Mouse (Mus musculus) spleen, embryonic (tissue): ENCODE results near the gene Gucd1.
"Not testable (repeated sequence)": the region's sequence is repeated elsewhere in the genome, so short reads cannot be mapped to it uniquely, and the experiment has no call there.

Source experiments
- CTCF ChIA-PET: fragments of 350-600 bp; sonication (Branson Sonifier 250); formaldehyde crosslinking; loops from one replicate; lab custom pipeline; 2022; lab: Charles Lee

Gucd1 gene

DNA sequence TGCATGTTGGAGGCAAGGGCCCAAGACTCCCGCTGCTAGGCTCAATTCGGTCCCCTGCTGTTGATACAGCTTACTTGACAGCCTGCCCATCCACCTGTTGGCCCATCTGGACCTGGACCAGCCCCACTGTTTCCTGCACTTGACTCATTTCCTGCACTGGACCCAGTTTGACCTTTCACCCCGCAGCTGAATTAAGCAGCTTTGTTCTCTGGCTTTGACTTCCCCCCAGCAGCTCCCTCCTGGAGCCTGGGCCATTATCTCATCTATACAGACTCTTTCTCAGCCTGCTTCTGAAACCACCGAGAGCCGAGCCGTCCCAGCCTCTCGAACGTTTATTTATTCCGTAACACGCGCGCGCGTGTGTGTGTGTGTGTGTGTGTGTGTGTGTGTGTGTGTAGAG is 120.8 kb downstream of the Gucd1 start:
- CTCF ChIA-PET: no interaction called here

DNA sequence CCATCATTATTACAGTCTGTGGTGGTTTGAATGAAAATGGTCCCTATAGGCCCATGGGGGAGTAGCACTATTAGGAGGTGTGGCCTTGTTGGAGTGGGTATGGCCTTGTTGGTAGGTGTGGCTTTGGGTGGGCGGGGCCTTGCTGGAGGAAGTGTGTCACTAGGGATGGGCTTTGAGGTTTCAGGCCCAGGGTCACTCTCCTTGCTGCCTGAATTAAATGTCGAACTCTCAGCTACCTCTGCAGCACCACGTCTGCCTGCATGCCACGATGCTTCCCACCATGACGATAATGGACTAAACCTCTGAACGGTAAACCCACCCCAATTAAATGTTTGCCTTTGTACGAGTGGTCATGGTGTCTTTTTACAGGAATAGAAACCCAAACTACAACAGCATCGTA is 123.0 kb downstream of the Gucd1 start:
- CTCF ChIA-PET: no interaction called here

DNA sequence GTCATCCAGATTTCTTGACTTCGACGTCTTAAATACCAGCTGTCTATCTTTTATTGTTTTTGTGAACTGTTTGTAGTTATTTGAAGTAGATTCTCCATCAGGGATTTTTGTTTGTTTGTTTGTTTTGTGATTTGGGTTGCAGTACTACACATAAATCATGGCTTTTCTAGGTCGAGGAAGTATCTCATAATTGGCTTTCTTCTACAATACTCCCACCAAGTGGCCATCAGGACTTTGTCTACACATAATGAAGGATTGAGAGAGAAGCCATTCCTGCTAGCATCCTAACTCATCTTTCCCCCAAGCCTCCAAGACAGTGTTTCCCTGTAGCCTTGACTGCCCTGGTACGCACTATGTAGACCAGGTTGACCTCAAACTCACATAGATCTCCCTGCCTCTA is 126.9 kb downstream of the Gucd1 start:
- CTCF ChIA-PET: no interaction called here

DNA sequence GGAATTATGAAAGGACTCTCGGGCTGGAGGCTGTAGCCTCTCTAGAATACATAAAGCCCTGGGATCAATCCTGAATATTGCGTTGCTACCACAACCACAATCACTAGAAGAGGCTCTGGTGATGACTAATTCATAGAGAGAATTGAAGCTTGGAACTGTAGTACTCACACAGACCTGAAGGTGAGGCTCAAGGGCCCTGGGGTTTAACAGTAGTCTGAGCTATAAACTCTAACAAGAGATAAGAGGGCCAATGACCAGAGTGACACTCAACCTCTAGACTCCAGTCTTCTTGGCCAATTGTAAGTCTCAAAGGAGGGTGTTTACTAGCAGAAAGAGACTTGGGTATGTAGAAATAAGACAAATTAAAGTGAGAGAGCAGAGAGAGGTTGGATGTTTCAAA is 127.6 kb downstream of the Gucd1 start:
- CTCF ChIA-PET: no interaction called here

DNA sequence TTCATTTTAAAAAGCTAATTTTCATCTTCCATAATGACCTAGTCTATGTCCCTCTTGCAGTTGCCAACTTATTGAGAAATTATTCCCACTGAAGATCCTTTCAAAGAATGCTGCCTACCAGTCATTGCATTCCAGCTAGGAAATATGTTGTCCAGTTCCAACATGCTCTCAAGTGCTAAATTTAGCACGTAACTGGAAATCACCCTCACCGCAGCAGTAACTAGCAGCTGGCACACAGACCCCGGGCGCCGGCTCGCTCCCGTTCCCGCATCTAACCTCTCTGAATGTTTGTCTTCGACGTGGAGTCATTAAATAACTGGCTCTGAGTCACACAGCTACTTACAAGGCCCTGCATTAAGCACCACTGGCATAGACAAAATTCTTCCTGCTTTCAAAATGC is 139.1 kb downstream of the Gucd1 start:
- CTCF ChIA-PET: no interaction called here

DNA sequence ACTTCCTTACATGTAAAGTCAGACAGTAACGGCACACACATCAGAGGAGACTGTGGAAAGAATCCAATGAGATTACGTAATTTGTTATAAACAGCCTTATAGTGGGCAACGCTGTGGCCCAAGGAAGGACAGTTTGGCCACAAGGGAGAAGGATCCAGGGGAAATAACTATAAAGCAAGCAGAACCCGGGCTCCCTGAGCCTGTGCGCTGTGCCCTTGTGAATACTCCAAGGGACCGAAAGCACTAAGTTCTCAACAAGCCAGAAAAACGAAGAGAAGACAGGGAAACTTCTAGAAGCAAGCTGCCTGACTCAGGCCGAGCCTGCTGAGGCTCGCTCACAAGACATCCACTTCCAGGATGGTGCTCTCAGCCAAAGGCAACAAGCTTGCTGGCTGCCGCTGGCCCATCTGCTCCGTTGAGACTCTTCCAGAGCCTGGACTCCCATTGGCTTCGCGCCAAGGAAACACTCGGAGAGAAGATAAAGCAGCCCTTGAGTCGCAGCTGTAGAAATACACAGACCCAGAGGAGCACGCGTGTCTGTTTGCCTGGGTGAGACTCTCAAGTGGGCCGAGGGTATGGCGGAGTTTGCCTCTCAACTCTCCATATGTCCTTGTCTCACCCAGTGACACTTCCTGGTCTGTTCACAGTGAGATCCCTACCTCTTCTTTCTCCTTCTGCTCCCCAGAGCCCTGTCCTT is 144.0 kb downstream of the Gucd1 start:
- CTCF ChIA-PET: not testable (repeated sequence)

DNA sequence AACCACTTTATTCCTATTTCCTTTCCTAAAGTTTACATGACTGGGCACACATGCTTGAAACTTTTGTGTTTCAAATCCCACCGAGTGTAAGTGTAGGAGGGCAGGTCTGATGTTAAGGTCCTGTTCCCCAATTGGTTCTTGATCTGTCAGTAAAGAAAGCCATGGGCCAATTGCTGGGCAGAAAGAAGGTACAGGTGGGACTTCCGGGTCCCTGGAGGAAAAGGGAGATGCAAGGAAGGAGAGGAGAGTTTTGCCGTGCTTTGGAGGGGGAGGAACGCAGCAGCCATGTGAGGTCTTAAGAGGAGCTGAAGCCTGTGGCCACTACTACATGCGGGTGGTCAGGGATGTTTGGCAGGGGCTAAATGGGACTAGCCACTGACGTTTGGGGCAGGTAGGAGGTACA is 152.5 kb downstream of the Gucd1 start:
- CTCF ChIA-PET: no interaction called here

DNA sequence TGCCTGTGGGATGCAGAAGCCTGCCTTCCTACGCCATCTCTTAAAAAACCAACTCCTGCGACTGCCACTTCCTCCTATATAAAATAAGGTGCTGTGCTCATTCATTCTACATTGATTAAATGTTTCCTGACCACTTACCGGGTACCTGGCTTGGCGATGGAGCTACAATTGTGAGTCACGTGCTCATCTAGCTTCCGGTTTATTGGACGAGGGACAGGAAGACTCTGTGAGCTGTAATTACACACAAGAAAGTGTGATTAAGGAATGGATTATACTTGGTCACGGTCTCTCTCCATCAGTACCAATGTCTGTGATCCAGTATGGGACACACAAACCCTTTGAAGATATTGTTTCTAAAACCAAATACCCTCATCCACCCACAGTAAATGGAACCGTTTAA is 153.0 kb downstream of the Gucd1 start:
- CTCF ChIA-PET: no interaction called here

DNA sequence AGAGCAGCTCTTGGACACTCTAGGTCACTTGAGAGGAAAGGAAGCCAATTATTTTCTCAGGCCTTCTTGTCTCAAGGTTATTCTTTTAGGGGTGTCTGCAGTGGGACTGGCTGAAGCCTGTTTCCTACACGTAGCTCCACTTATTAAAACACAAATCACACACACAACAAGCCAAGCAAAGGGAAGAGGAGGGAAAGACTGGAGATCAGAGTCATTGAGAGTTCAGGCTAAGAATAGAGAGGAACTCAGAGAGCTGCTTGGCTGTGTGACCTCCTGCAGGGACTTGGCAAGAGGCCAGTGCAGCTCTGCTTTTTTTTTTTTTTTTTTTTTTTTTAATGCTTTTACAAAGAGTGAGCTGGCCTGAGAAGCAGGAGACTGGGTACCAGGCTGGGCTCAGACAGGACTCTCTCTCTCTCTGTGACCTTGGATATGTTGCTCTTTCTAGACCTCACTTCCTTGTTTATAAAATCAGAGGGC is 153.5 kb downstream of the Gucd1 start:
- CTCF ChIA-PET: interaction anchor here (0.6 kb wide), 1 partner anchor 68 kb away, joined by 4 read pairs; no protein-coding TSS in a partner anchor

DNA sequence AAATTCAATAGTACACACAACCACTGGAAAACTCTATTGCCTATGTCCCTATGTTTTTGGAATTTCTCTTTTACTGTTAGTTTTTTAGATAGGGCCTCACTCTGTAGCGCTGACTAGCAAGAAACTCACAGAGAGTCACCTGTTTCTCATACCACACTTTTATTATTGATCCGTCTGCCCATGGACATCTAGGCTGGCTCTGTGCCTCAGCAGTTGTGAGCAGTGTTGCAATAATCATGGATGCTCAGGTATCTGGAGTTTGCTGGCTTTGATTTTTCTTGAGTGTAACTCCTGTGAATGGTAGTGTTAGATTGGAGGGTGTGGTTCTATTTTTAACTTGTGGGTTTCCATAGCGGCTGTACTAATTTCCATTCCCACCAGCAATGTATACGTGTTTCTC is 162.4 kb downstream of the Gucd1 start:
- CTCF ChIA-PET: interaction anchor here (0.6 kb wide), 1 partner anchor 60 kb away, joined by 3 read pairs; no protein-coding TSS in a partner anchor

DNA sequence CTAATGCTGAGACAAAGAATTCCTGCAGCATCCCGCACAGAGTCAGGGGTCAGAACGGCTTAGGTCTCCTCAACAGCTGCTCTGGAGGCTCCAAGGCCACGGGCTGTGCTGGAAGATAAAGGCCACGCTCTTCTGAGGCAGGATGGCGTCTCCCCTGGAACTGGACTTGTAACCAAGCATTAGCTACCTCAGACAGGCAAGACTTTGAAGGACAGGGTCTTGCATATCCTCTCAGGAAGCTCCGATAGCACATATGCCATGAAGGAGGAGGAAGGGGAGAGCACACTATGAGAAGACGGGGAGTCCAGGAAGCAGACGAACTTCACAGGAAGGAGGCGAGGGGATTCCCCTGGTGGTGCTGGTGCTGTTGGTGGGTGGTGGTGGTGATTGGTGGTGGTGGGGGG is 163.9 kb downstream of the Gucd1 start:
- CTCF ChIA-PET: not testable (repeated sequence)

DNA sequence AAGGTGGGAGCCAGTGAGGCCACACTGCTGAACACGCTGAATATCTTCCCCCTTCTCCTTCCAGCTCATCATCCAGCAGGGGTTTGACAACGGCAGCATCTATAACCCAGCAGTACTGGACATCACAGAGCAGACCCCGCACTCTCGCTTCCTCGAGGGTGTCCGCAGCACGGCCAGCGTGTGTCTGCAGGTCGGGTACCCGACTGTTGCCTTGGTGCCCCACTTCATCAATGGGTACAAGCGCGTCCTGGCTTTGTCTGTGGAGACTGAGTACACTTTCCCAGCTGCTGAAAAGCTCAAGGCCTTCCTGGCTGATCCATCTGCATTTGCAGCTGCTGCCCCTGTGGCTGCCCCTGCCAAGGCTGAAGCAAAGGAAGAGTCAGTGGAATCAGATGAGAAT is 165.2 kb downstream of the Gucd1 start:
- CTCF ChIA-PET: no interaction called here

DNA sequence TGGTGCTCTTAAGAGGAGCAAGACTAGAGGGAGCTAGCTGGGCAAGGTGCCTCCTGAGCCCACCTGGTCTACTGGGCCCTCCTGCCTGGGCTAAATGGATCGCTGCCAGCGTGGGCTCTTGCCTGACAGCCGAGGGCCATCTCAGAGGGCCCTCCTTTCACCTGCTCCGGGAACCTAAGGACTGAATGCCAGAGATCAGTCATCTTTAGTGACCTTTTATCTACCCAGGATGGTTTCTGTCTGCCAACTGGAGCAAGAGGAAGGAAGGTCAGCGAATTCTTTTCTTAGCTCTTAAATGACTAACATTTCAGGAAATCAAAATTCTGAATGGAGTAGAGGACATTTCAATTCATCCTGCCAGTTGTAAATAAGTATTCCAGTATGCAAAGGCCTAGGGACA is 167.2 kb downstream of the Gucd1 start:
- CTCF ChIA-PET: no interaction called here

DNA sequence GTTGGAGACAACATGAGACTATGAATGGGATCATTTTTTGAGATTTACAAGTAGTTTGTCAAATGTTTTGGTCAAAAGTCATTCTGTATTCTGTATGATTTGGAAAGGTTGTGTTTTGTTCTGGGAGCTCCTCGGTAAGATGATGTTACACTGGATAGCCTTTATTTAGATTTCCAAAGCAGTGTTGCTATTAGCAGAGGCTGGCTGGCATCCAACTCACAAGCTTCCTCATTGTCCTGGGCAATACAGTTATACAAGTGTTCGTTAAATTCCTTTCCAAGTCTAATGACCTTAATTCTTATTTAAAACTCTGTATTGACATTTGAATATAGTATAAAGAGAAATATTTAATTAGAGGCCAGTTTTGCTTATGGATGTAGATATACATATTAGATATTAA is 172.5 kb downstream of the Gucd1 start:
- CTCF ChIA-PET: no interaction called here

DNA sequence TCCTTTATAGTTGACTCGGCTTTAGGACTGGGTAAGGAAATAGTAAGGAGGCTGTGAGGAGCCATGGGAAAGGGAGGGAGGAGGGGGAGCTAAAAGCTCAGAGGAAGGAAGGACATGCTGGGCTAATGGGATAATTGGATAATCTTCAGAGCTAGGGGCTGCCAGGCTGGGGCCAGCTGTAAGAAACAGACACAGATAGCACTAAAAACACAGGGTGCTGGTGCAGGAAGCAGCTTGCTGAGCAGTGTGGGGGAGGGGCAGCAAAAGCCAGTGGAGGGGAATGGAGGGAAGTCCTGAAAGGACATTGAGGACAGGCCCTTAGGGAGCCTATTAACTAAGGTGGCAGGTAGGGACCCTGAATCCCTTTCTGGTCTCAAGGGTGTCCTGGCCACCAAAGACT is 173.2 kb downstream of the Gucd1 start:
- CTCF ChIA-PET: not testable (repeated sequence)

DNA sequence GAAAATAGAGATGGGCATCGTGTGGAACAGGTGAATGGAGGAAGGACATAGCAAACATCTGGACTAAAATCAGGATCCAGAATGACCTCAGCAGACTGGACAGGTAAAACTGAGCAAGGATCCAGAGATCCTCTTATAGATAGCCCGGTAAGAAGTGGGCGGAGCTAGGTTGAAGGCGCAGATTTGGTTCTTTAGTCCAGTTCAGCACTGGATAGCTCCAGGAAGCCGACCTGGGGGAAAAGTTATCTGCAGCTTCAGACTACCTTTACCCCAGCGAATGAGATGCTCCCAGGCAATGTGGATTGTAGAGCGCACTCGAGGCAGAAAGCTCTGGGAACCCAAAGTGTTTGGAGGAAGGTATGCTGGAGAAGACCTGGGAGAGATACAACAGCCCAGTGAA is 175.8 kb downstream of the Gucd1 start:
- CTCF ChIA-PET: no interaction called here

DNA sequence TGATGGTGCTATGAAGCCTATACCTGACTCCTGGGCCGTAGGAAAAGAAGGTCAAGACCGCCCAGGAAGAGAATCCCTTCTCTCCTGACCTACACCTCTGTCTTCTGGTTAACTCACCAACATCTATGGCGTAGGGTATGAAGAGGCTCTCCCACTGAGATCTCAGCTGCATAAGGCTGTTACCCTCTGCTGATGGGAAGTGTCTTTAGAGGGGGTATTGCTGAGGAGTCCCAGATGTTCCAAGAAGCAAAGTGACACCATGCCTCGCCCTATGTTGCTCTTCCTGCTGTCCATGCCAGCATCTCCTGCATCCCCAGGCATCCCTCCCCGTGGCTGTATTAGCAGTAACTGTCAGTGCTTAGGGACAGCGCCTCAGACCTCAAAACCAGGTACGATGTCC is 178.4 kb downstream of the Gucd1 start:
- CTCF ChIA-PET: interaction anchor here (0.6 kb wide), 1 partner anchor 110 kb away, joined by 3 read pairs; no protein-coding TSS in a partner anchor

DNA sequence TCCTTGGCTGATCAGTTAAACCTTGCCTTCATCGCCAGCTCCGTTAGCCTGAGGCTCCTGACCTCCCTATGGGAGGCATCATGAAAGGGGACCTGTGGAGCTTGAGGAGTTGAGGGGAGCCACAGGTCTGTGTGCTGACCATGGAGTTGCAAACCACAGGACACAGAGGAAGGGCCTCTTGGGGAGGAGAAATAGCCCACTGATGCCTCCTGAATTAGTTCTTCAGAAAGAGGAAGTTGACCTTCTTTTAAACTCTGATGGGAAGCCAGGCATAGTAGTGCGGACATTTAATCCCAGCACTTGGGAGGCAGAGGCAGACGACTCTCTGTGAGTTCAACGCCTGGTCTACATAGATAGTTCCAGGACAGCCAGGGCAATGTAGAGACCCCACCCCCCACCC is 178.9 kb downstream of the Gucd1 start:
- CTCF ChIA-PET: no interaction called here

DNA sequence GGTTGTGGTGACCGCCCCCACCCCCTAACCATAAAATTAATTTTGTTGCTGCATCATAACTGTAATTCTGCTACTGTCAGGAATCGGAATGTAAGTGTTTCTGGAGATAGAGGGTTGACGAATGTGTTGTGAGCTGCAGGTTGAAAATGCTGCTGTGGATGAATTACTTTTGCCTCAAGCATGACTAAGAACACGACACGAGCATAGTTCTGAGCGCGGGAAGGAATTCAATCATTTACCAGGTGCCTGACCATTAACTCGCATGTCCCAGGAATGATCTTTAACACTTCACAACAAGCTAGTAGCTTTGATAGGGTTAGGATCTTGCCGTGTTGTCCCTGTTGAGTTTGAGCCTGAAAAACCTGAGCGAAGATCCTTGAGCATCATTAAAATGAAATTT is 180.5 kb downstream of the Gucd1 start:
- CTCF ChIA-PET: no interaction called here

DNA sequence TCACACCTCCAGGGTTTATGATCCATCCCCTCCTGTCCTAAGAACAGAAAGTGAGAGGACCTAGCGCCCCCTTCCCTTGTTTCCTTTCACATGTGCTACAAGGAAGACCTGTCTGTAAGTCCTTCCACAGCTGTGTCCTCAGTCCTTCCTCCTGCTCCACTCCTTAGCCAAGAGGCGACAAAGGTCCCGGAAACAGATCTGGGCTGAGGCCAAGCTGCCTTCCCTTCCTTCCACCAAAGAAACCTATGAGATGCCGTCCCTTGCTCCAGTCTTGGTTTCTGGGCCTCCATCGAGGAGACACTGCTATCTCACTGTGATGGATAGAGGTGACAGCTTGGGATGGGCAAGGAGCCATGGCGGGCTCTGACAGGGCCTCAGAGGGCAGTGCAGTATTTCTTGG is 182.7 kb downstream of the Gucd1 start:
- CTCF ChIA-PET: no interaction called here

DNA sequence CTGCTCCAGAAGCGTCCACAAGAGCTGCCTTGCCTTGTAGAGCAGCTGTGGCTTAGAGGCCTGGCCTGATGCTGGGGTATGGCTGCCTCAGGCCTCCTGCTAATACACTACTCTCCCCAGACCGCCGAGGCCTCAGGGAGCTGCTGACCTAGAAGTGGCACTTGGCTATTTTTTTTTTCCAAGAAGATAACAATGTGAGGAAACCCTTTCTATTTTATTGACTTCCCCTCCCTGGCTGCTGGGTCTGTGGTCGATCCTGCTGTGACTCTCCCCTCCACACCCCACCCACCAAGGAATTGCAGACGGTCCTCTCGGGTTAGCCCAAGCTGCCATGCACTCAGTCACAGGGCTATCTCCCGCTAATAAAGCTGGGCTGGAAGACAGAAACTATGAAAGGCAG is 183.6 kb downstream of the Gucd1 start:
- CTCF ChIA-PET: no interaction called here

DNA sequence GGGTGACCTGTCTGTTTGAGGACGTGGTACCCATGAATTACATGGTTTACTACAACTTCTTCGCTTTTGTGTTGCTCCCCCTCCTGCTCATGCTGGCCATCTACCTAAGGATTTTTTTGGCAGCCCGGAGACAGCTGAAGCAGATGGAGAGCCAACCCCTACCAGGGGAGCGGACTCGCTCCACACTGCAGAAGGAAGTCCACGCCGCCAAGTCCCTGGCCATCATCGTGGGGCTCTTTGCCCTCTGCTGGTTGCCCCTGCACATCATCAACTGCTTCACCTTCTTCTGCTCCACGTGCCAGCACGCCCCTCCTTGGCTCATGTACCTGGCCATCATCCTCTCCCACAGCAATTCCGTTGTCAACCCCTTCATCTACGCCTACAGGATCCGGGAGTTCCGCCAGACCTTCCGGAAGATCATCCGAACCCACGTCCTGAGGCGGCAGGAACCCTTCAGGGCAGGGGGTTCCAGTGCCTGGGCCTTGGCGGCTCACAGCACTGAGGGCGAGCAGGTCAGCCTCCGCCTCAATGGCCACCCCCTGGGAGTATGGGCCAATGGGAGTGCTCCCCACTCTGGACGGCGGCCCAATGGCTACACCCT is 184.5 kb downstream of the Gucd1 start:
- CTCF ChIA-PET: interaction anchor here (1.1 kb wide), 1 partner anchor 17 kb away, joined by 3 read pairs; the partner anchor contains the start of gene Adora2a

DNA sequence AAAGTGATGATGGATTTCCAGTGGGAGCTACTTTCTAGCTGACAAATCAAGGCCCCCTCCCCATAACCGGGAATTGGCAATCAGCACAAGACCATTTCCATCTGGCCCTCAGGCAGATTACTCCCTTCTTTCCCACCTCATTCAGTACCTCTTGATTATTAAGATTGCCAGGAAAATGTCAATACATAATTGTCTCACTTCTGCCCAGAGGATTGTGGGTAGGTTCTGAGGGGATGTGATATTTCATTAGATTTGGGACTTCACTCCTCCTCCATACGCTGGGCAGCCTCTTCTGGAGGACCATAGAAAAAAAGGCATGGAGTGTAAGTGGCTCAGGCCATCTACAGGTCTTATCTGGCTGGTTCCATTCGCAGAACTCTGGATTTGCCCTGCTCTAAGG is 185.5 kb downstream of the Gucd1 start:
- CTCF ChIA-PET: no interaction called here
